Mouse (Mus musculus): Measurements from ENCODE around the gene Aup1.

Aup1 gene

GRCm38 (mm10) chr6:83070311-83071219 lies 16.2 kb downstream of the Aup1 start:
- no peak for DNase-seq

DNA sequence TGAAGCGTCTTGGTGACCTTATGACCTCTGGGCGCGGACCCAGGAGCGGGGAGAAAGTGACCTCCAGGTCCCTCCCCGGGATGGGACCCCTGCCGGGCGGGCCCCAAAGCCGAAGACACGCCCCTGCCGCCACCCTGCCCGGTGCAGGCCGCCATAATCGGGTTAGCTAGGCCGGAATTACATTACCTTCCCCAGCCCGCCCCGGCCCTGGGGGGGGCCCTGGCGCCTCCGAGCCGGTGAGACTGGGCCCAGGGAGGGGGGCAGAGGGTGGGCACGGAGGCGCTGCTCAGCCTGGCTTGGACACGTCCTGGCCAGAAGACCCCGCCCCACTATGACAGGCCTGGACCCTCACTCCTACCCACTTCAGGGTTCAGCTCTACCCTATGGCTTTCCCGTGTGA lies 16.9 kb downstream of the Aup1 start:
- DNase-seq = no peak

DNA sequence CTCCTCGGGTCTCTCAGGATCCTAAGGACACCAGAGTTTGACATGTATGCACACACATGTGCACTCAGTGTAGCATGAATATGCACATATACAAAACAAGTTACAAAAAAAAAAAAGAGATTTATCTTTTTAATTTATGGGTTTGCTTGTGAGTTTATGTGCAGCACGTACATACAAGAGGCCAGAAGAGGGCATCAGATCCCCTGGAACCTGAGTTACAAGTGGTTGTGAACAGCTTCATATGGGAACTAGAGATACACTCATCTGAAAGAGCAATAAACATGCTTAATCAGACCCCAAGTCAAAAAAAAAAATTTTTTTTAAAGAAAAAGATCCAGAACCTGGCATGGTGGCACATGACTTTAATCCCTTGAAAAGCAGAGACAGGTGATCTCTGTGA lies 20.7 kb downstream of the Aup1 start:
- DNase-seq = no peak

DNA sequence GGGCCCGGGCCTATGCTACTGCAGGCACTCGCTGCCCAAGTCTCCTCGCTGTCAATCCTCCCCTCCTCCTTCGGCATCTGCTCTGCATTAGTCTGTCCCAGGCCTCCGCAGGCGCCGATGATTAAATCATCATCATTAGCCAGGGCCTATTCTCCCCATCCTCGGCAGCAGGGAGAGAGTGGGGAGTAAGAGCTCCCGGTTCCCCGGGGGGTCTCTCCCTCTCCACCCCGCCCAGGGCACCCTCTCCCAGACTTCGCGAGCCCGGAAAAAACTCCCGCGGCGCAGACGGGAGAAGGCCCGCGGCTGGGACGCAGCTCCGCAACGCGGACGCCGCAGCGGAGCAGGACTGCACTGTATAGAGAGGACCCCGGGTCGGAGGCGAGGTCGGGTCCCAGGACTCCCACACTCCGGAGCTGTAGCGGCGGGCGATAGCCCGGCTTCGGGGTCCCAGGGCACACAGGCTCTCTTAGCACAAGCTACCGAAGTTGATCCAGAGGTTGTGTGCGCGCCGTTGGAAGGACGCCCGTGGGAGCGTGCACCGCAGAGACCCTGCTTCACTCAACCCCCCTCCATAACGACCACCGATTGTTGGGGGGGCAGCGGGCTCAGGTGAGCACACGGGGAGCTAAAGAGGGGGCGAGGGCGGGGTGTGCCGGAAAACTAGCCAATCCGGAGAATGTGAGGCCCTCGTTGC lies 23.5 kb downstream of the Aup1 start, which contains the start of gene Pcgf1:
Pcgf1 (plus strand) TSS at position 240 of the 694 bp plus-strand sequence.
- peak; percentile 47 for DNase-seq

- DNase-seq = peak; percentile 99
These were observed 24.1 kb downstream of the Aup1 start for GRCm38 (mm10) chr6:83078324-83078858.

DNA sequence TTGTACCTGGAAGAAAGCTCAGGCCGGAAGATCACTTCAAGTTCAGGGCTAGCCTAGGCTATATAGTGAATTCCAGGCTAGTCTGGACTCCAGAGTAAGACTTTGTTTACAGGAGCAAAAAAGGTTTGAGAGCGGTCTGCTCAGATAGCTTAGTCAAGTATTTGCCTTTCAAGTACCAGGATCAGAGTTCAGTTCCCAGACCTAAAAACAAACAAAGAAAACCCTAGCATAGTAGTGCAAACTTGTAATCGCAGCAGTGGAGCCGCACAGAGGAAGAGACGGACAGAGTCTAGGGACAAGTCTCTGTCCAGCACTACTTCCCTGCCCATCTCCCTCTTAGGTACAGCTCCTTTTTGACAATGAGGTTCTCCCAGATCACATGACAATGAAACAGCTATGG lies 25.9 kb downstream of the Aup1 start:
- DNase-seq = no peak

GRCm38 (mm10) chr6:83083497-83083896 lies 29.2 kb downstream of the Aup1 start:
- no peak for DNase-seq

GRCm38 (mm10) chr6:83084477-83084876 lies 30.2 kb downstream of the Aup1 start:
- no peak for DNase-seq

GRCm38 (mm10) chr6:83086121-83087035 lies 32.1 kb downstream of the Aup1 start, which contains the start of gene Lbx2:
TSS of gene Lbx2 (plus strand) at chr6:83086367.
- no peak for DNase-seq

DNA sequence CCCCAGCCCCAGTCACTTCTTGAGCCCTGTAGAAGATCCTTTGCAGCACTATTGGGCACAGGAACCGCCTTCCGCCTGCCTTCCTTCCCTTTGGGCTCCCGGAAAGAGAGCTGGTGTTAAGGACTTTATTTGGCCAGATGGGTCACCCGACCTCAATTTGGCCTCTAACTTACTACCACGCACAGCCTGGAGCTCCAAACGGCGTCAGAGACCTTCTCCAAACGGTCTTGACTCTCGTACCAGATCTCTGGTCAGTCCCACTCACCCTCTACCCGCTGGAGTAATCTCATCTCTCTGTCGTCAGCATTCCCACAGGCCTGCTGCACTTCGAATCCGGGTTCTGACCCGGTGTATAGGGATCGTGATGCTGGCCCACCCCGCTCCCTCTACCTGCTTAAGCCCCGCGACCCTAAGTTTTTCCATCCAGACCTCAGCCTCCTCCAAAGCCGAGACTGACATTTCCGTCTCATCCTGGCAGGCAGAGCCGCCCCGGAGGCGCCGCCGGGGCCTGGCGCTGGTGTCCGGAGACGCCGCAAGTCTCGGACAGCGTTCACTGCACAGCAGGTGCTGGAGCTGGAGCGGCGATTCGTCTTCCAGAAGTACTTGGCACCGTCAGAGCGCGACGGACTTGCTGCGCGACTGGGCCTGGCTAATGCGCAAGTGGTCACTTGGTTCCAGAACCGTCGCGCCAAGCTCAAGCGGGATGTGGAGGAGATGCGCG lies 33.0 kb downstream of the Aup1 start:
- DNase-seq = peak; percentile 41

GRCm38 (mm10) chr6:83087926-83088260 lies 33.6 kb downstream of the Aup1 start:
- no peak for DNase-seq

- DNase-seq = peak; percentile 64
These were observed 38.3 kb downstream of the Aup1 start for GRCm38 (mm10) chr6:83092416-83093127.

DNA sequence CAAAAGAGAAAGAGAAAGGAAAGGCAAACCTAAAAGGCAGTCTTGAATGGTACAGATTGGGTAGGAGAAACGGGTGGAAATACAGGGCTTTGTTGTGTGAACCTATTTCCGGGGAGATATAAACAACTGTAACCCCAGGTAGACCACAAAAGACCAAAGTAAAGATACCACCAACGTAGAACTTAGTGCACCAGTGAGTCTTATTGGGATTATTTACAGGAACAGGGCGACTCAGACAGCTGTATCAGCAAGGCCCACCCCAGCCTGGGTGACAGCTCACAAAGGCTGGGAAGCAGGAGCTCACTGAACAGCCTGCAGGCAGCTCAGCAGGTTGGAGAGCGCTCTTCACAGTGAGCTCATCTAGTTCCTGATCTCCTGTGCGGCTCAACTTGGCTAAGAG lies 41.6 kb downstream of the Aup1 start:
- no peak for DNase-seq

- DNase-seq = no peak
These were observed 44.1 kb downstream of the Aup1 start for GRCm38 (mm10) chr6:83098411-83098810.

- peak; percentile 95 for DNase-seq
These were observed 47.0 kb downstream of the Aup1 start, which contains the start of the genes Ccdc142 and Gm42688 for GRCm38 (mm10) chr6:83101316-83101687. TSS of gene Ccdc142 (plus strand) at chr6:83101601. TSS of gene Gm42688 (plus strand) at chr6:83101617.

DNA sequence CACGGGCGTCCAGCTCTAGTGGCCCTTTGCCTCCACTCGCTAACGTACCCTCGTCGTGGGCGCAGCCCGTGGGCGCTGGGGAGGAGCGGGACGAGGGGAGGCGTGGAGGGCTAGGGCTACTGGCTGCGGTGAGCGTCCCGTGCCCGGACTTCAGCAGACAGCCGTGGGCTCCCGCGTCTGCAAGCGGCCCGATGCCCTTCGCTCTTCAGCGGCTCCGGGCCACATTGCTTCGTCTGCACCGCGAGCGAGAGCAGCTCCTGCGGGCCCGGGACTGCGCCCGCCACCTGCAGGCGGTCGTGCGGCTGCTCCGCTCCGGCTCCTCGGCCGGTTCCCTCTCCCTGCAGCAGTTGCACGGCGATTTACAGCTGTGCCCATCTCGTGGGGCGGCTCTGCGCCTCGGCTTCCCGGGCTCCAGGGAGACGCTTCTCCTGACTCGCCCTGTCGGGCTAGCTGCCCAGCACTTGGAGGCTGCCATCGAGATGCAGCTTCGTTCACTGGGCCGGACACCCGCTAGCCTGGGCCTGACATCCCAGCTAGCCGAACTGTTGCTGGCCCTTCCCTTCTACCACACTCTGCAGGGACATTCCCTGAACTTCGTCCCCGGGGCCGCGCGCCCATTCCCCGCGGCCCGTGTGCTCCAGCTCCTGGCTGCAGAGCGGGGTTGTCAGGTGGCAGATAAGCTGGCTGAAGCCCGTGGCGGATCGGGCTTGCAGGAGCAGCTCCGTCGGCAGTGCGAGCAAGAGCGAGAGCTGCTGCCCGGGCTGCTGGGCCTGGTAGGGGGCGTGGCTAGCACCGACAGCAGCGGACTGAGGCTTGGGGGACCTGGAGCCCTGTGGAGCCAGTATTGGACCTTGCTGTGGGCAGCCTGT lies 47.6 kb downstream of the Aup1 start:
- peak; percentile 72 for DNase-seq

DNA sequence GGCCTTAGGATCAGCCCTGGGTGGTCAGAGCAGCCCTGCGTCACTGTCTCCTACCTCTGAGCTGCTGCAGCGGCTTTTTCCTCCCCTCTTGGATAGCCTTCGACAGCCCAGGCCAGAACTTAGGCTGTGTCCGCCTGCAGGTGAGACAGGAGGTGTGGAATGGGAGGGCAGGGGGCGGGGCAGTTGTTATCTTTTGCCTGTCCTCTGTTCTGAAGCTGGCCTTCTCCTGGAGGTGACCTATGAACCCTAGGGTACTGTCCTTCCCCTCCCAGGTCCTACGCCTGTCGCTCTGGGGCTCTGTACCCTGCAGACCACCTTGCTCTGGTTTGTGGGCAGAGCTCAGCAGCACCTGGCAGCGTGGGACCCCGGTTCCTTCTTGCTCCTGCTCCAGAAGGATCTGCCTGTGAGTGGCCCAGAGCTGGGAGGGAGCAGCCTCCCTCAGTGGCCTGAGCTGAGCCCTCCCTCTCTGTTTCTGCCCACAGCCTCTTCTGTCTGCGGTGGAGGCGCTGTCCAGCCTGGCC lies 48.9 kb downstream of the Aup1 start:
- no peak for DNase-seq

DNA sequence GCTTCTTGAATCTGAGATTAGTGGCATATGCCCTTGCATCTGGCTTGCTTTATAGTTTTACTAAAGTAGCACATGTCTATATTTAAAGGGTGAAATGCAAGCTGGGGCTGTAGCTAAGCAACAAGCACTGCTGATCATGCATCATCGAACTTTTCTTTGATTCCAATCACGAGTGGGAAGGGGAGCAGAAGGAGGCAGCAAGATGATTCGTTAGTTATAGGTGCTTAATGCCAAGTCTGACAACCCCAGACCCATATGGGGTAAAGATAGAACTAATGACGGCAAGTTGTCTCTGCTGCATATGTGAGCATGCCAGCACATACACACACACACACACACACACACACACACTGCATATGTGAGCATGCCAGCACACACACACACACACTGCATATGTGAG lies 49.8 kb downstream of the Aup1 start:
- DNase-seq = no peak

Data from lung, postnatal 10 days (tissue).